Mouse (Mus musculus) embryo, embryonic 11.5 days (tissue): ENCODE data around the gene Col8a2.
A peak's percentile ranks its signal among the peaks of the same experiment; 100 is the strongest.

Source experiments
- DNase-seq: peaks from one replicate; pipeline ENCODE4 v3.0.0-alpha.2; 2012; ENCODE audit warnings: low read depth, low spot score

The Col8a2 gene

GRCm38 (mm10) chr4:126260520-126261201, 25.9 kb upstream of the Col8a2 start:
- DNase-seq: no peak

- DNase-seq: no peak
Observed at GRCm38 (mm10) chr4:126261266-126261665, 25.3 kb upstream of the Col8a2 start.

DNA sequence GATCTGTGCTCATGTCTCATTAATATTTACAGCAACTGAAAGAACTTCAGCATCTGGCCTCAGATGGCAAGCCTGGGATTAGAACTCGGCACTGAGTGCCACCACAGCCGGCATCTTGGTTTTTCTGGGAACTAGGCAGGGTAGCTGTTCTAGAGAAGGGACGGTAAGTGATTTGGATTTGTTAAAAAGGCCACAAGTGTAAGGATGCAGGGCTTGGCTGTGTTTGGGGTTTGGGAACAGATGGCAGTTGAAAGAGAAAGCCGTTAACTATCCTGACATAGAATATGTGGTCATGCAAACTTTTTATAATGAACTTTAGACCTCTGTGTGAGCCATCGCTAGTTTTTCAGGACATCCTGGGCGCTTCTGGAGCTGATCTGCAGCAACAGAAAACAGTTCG, 24.9 kb upstream of the Col8a2 start:
- DNase-seq: no peak

- peak; percentile 96 for DNase-seq
Observed at GRCm38 (mm10) chr4:126262119-126262807, 24.3 kb upstream of the Col8a2 start, which contains the start of gene Trappc3. Gene Trappc3 (plus strand): TSS chr4:126262325.

DNA sequence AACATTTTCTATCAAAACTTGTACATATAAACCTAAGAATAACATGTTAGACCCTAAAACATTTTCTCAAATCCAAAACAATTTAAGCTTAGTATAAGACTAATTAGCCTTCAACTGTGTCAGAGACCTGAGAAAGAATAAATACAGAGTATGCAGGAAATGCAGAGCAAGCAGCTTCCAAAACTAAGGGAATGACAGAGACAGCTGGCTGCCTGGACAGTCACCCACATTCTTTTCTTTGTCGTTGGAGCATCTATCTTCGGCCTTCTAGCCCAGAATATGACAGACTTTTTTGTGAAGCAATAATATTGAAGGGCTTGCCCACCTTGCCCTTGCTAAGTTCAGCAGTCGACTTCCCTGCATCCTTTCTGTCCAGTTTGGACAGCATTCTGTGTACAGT, 17.3 kb upstream of the Col8a2 start:
- no peak for DNase-seq

DNA sequence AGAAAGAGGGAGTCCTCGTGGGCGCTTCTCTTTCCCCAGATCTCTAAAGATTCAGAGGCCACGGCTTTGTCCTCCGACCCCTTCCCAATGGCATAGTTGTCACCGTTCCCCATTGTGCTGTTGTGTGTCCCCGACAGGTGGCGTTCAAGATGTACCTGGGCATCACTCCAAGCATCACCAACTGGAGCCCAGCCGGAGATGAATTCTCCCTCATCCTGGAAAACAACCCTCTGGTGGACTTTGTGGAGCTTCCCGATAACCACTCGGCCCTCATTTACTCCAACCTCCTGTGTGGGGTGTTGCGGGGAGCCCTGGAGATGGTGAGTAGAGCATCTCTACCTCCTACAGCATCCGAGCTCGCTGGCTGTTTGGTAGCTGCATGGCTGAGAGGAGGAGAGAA, 12.8 kb upstream of the Col8a2 start:
- no peak for DNase-seq

- DNase-seq: no peak
Observed at GRCm38 (mm10) chr4:126275081-126275480, 11.5 kb upstream of the Col8a2 start.

DNA sequence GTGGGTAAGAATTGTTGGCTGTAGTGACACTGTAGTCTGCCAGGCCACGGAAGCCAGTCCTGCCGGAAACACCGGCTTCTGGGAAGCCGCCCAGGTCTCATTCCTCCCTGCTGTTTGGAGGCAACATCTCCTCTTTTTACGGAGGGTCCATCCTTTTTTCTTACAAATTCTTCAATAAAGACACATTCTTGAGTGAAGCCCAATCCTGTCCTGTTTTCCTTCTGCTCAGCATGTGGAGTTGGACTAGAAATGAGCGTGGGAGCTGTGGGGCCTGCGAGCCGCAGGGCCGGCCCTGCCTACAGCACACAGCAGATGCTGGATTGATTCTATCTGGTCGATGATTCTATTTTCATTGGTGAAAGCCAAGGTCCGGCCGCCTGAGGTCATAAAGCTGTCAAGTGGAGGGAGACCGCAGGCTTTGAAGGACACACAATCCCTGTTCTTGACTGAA, 10.9 kb upstream of the Col8a2 start:
- no peak for DNase-seq

DNA sequence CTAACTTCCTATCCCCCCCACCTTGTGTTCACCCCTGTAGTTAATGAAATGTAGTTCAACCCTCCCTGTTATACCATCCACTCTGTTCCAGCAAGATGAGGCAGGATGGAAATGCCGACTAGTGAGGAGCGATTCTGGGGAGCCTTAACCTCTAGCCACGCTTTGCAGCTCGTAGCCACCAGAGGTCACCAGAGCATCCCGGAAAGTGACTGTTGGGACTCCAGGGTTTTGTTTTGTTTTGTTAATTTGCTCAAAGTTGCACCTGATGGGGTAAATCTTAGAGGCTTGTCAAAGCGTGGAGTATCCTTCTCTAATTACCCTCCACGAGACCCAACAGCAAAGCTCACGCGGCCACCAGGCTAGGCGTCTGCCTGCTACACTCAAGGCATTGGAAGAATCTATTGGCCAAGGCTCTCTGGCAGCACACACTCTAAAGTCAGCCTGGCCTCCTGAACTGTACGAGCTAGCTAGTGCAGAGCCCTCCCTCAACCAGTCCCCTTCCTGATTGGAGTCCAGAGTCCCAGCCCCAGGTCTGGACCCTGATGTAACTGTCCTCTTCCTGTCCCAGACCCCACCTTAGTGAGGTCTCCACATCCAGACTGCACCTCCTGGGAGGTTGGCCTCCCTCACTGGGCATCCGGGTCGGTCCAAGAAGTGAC, 8.6 kb upstream of the Col8a2 start:
- no peak for DNase-seq

DNA sequence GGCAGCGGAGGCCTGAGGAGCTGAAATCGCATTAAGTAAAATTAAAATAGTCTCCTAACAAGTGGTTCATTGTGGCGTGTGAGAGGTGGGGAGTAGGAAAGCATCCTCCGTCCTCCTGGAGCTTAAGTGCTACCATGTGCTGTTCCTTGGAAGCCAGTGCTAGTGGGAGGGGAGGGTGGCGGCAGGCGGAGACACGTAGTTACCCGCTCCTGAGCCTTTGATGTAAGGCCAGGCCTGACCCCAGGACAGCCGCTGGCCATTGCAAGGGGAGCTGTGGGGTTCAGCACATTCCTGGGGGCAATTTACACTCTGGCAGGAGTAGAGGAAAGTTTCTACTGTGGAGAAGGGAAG, 8.1 kb upstream of the Col8a2 start:
- no peak for DNase-seq

GRCm38 (mm10) chr4:126278961-126279360, 7.6 kb upstream of the Col8a2 start:
- DNase-seq: no peak

GRCm38 (mm10) chr4:126281706-126282105, 4.9 kb upstream of the Col8a2 start:
- no peak for DNase-seq

DNA sequence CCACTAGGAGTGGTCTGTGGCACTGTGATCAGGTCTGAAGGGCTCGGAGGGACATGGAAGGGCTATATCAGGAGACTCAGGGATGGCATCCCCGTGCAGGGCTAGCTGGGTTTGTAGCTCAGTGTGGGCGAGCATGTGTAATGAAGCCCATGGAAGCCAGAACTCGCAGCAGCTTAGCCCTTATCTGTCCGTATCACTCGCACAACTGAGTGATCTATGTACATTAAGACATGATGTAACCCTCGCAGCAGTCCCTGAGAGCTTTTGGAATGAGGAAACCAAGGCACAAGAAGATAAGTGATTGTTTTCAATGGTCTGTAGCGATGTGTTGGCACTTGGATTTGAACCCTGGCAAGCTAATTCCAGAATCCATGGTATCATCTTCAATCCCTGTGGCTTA, 3.0 kb upstream of the Col8a2 start:
- DNase-seq: no peak

- no peak for DNase-seq
Observed at GRCm38 (mm10) chr4:126287302-126287995, 856 bp downstream of the Col8a2 start.

DNA sequence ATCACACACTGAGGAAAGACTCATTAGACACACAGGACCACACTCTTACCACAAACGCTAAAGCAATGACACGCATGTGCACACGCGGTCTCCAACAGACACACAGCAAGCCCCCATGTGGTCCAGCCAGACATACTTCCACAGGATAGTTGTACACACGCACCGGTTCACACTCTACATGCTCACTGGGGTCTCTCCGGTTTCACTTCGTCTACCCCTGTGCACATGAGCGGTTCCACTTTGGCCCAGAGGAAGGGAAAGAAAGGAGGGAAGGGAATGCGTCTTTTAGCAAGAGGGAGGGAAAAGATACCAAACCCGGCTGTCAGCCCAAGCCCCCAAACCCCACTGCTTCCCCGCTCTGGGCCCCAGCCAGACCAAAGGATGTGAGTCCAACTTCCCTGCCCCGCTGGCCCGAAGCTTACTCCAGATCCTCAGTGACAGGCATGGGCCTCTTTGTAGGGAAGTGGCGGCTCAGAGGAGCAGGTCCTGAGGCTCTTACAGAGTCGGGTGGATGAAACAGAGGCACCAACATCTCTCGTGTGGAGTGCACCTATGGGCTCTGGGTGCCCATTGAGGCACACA, 1.6 kb downstream of the Col8a2 start:
- no peak for DNase-seq

- DNase-seq: no peak
Observed at GRCm38 (mm10) chr4:126290314-126290713, 3.7 kb downstream of the Col8a2 start.

DNA sequence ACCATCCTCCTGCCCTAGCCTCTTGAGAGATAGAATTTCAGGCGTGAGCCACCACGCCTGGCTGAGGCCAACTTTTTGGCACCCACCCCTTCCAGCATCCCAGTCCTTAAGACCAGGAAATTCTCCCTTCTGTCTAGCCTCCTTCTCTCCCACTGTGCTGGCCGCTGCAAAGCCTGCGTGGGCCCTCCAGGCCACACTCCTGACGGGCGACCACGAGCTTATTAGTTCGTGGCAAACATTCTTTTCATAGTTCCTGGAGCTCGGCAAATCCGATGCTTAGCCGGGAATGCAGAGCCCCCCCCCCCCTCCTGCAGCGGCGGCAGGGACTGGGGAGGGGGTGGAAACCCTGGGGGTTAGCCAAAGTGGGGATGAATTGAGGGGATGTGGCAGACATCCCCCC, 4.6 kb downstream of the Col8a2 start:
- no peak for DNase-seq

DNA sequence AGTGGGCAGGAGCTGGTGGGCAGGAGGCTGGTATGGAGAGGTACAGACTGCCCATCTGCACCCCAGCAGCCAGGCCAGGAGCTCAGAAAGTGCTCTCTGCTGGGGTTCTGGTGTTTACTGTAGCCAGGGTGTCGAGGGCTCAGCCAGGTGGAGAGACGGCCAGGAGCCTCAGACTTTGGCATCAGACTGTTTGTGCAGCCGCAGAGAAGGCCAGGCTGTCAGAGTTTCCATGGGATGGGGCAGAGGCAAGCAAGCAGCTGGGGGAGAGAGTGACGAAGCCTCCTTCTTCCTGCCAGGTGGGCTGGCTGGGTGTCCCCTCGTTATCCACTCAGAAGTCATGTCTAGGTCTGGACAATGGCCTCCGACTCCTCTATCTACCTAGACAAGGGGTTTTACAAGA, 8.6 kb downstream of the Col8a2 start:
- no peak for DNase-seq

GRCm38 (mm10) chr4:126295937-126296336, 9.3 kb downstream of the Col8a2 start:
- DNase-seq: no peak

DNA sequence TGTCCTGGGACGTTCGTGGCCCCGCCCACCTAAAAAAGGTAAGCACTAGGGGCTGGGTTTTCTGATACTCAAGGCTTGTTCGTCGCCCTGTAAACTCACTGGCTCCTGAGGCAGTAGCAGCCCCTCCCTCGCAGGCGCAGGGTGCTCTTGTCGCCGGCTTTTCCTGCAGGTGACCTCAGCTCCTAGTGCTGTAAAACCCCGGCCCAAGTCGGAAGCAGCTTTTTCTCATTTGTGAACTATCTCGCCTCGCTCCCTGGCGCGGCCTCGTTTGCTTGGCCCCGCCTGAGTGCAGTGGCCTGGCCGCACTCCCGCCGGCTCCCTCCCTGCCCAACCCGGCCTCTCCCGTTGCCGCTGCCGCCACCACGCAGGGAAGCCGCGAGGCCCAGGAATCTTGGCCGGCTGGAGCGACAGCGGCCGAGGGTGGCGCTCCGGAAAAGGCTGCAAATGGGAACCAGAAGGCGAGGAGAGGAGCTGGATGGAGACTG, 10.1 kb downstream of the Col8a2 start:
- no peak for DNase-seq

DNA sequence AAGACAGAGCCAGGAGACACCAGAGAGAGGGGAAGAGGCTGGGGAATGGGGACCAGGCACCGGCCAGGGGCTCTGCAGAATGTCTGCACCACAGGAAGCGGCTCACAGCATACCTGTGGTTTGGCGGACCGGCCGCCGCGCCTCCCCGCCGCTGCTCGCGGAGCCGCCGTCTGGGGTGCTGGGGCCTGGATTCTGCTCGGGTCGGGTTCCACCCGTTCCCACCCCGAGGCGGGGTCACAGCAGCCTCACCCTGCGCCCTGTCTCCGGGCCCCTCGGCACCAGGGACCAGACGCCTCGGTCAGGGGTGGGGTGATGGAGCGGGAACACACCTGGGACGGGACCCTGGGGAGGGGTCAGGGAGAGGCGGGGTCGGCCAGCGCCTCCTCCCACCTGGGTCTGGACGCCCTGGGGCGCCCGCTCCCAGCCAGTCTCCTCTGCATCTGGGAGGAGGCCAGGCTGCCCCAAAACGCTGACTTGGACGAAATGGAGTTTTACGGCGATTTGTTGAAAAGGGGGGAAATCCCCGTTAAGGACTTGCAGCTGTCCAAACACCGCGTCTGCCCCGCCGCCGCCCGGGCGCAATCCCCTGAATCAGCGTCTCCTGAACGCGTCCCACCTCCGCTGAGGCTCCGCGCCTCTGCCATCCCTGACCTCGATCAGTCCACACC, 14.5 kb downstream of the Col8a2 start:
- no peak for DNase-seq
